Mouse (Mus musculus) embryonic facial prominence, embryonic 15.5 days (tissue): ENCODE measurements at regions not wholly inside any gene's neighbourhood (a gene's known extent, or its start where the extent isn't known, plus 50 kb on each side); places are given as distances from the start of the nearest gene placed in this dataset.
A peak's percentile ranks its signal among the peaks of the same experiment; 100 is the strongest.

Source experiments
- ATAC-seq: fragments of 200-750 bp; cut with Nextera tagmentation; 2 replicates; pipeline ENCODE4 v1.8.0; 2017; ENCODE audit warnings: low read depth, moderate TSS enrichment; ENCODE audit not compliant: insufficient number of reproducible peaks, low FRiP score, low TSS enrichment
- H3K27ac ChIP-seq: fragments of 300-500 bp; sonication (generic); replicated peaks from 2 replicates; pipeline ENCODE4 v1.5.1; 2015; ENCODE audit warnings: mild to moderate bottlenecking, inconsistent platforms
- H3K27me3 ChIP-seq: fragments of 300-500 bp; sonication (generic); 2 replicates; pipeline ENCODE4 v1.6.1; 2015; ENCODE audit warnings: inconsistent platforms
- H3K36me3 ChIP-seq: fragments of 300-500 bp; sonication (generic); 2 replicates; pipeline ENCODE4 v1.6.1; 2015; ENCODE audit warnings: mild to moderate bottlenecking, inconsistent platforms
- H3K4me1 ChIP-seq: fragments of 300-500 bp; sonication (generic); 2 replicates; pipeline ENCODE4 v1.6.1; 2015; ENCODE audit warnings: inconsistent platforms
- H3K4me2 ChIP-seq: fragments of 300-500 bp; sonication (generic); replicated peaks from 2 replicates; pipeline ENCODE4 v1.6.1; 2015; ENCODE audit warnings: mild to moderate bottlenecking, inconsistent platforms
- H3K4me3 ChIP-seq: fragments of 300-500 bp; sonication (generic); replicated peaks from 2 replicates; pipeline ENCODE4 v1.5.1; 2015; ENCODE audit warnings: mild to moderate bottlenecking, inconsistent platforms
- H3K9ac ChIP-seq: fragments of 300-500 bp; sonication (generic); 2 replicates; pipeline ENCODE4 v1.6.1; 2015; ENCODE audit warnings: inconsistent platforms
- H3K9me3 ChIP-seq: fragments of 300-500 bp; sonication (generic); replicated peaks from 2 replicates; pipeline ENCODE4 v1.6.1; 2016; ENCODE audit warnings: inconsistent platforms
- WGBS: fragments of 180-500 bp; shearing (Covaris S2); methylation state at CpG from one replicate; pipeline ENCODE4 v1.1.7; 2015; 5-methylcytosine and 5-hydroxymethylcytosine counted together

GRCm38 (mm10) chr3:53393945-53394344 lies 69.2 kb downstream of the Nhlrc3 start:
- H3K4me3 ChIP-seq, result no peak overlapping the region
- no peaks in the 10 kb centered on the region for H3K9me3 ChIP-seq
- no peak overlapping the region for H3K4me2 ChIP-seq
- H3K27me3 ChIP-seq, result no peaks in the 10 kb centered on the region
- H3K36me3 ChIP-seq, result no peaks in the 10 kb centered on the region
- H3K4me1 ChIP-seq, result no peaks in the 10 kb centered on the region
- WGBS, result 40% methylated on average over 7 of the region's 7 CpGs
- H3K9ac ChIP-seq, result no peak overlapping the region
- no peak for ATAC-seq
- H3K27ac ChIP-seq, result no peak overlapping the region

- Histone ChIP-seq H3K9me3 (no peaks in the 10 kb centered on the region), H3K9ac (no peak overlapping the region), H3K27me3 (peaks cover 3% of the 10 kb centered on the region; the same call in 1 of the 2 replicates), H3K36me3 (no peaks in the 10 kb centered on the region), H3K4me2 (no peak overlapping the region), H3K4me3 (no peak overlapping the region), H3K4me1 (no peaks in the 10 kb centered on the region), H3K27ac (no peak overlapping the region)
- no peak for ATAC-seq
- WGBS, result 63% methylated on average over 14 of the region's 14 CpGs
These were observed 81.2 kb downstream of the Nhlrc3 start for GRCm38 (mm10) chr3:53381704-53382581.

- H3K4me2 ChIP-seq, result no peak overlapping the region
- WGBS, result 49% methylated on average over 4 of the region's 4 CpGs
These were observed 83.5 kb downstream of the Nhlrc3 start for GRCm38 (mm10) chr3:53379519-53380181.

GRCm38 (mm10) chr3:53376864-53377447 lies 86.2 kb downstream of the Nhlrc3 start:
- Histone ChIP-seq H3K36me3 (no peaks in the 10 kb centered on the region), H3K27ac (no peak overlapping the region), H3K27me3 (peaks cover 3% of the 10 kb centered on the region; the same call in 1 of the 2 replicates), H3K4me1 (peaks cover 6% of the 10 kb centered on the region; the same call in 1 of the 2 replicates), H3K9me3 (no peaks in the 10 kb centered on the region), H3K4me2 (no peak overlapping the region), H3K4me3 (no peak overlapping the region), H3K9ac (no peak overlapping the region)
- WGBS, result 74% methylated on average over 3 of the region's 3 CpGs
- no peak for ATAC-seq

More at GRCm38 (mm10) chr3:53379519-53380181, 83.5 kb downstream of the Nhlrc3 start:
- no peak overlapping the region for H3K4me3 ChIP-seq
- no peak for ATAC-seq
- no peak overlapping the region for H3K27ac ChIP-seq
- no peaks in the 10 kb centered on the region for H3K36me3 ChIP-seq
- H3K9me3 ChIP-seq, result no peaks in the 10 kb centered on the region
- H3K4me1 ChIP-seq, result no peaks in the 10 kb centered on the region
- H3K27me3 ChIP-seq, result peaks cover 3% of the 10 kb centered on the region; the same call in 1 of the 2 replicates
- no peak overlapping the region for H3K9ac ChIP-seq

GRCm38 (mm10) chr3:53372887-53373286 lies 90.2 kb downstream of the Nhlrc3 start:
- Histone ChIP-seq H3K4me3 (no peak overlapping the region), H3K4me2 (no peak overlapping the region), H3K27me3 (no peaks in the 10 kb centered on the region; the same call in 1 of the 2 replicates), H3K27ac (no peak overlapping the region), H3K36me3 (no peaks in the 10 kb centered on the region), H3K9me3 (0 out of 2 replicates have a peak, but pooled peaks cover 4% of the 10 kb centered on the region), H3K9ac (no peak overlapping the region), H3K4me1 (peaks cover 8% of the 10 kb centered on the region; the same call in 1 of the 2 replicates)
- ATAC-seq, result 0 out of 2 replicates have a peak, but pooled peaks have one; percentile 39
- WGBS, result 51% methylated on average over 7 of the region's 7 CpGs

- no peak overlapping the region for H3K4me2 ChIP-seq
- no peak overlapping the region for H3K4me3 ChIP-seq
- H3K9me3 ChIP-seq, result 0 out of 2 replicates have a peak, but pooled peaks cover 4% of the 10 kb centered on the region
- H3K27me3 ChIP-seq, result no peaks in the 10 kb centered on the region
- H3K4me1 ChIP-seq, result peaks cover 8% of the 10 kb centered on the region; the same call in 1 of the 2 replicates
- no peak overlapping the region for H3K27ac ChIP-seq
- ATAC-seq, result no peak
- 60% methylated on average over 7 of the region's 7 CpGs for WGBS
- H3K9ac ChIP-seq, result no peak overlapping the region
- H3K36me3 ChIP-seq, result no peaks in the 10 kb centered on the region
These were observed 91.2 kb downstream of the Nhlrc3 start for GRCm38 (mm10) chr3:53371910-53372309.

- Histone ChIP-seq H3K4me1 (no peaks in the 10 kb centered on the region), H3K9ac (no peak overlapping the region), H3K27me3 (peaks cover 3% of the 10 kb centered on the region; the same call in 1 of the 2 replicates), H3K36me3 (no peaks in the 10 kb centered on the region), H3K4me2 (no peak overlapping the region), H3K9me3 (0 out of 2 replicates have a peak, but pooled peaks cover 4% of the 10 kb centered on the region), H3K4me3 (no peak overlapping the region), H3K27ac (no peak overlapping the region)
- ATAC-seq, result no peak
- WGBS, result 86% methylated on average over 4 of the region's 4 CpGs
These were observed 101.9 kb downstream of the Nhlrc3 start for GRCm38 (mm10) chr3:53361202-53361601.

GRCm38 (mm10) chr3:53353693-53354092 lies 109.4 kb downstream of the Nhlrc3 start:
- H3K36me3 ChIP-seq, result no peaks in the 10 kb centered on the region
- peaks cover 12% of the 10 kb centered on the region for H3K4me1 ChIP-seq
- peaks cover 8% of the 10 kb centered on the region; the same call in 1 of the 2 replicates for H3K27me3 ChIP-seq
- H3K9ac ChIP-seq, result no peak overlapping the region
- peak overlapping the region; percentile 70 for H3K27ac ChIP-seq
- H3K4me2 ChIP-seq, result no peak overlapping the region
- peak; percentile 80 for ATAC-seq
- H3K9me3 ChIP-seq, result 0 out of 2 replicates have a peak, but pooled peaks cover 4% of the 10 kb centered on the region
- 21% methylated on average over 8 of the region's 8 CpGs for WGBS
- no peak overlapping the region for H3K4me3 ChIP-seq

GRCm38 (mm10) chr3:53353282-53353681 lies 109.8 kb downstream of the Nhlrc3 start:
- 0 out of 2 replicates have a peak, but pooled peaks cover 4% of the 10 kb centered on the region for H3K9me3 ChIP-seq
- peak; percentile 65 for ATAC-seq
- H3K9ac ChIP-seq, result no peak overlapping the region
- H3K4me3 ChIP-seq, result no peak overlapping the region
- H3K27ac ChIP-seq, result peak overlapping the region; percentile 70
- no peaks in the 10 kb centered on the region for H3K36me3 ChIP-seq
- WGBS, result 35% methylated on average over 7 of the region's 7 CpGs
- peaks cover 12% of the 10 kb centered on the region for H3K4me1 ChIP-seq
- peaks cover 8% of the 10 kb centered on the region; the same call in 1 of the 2 replicates for H3K27me3 ChIP-seq
- H3K4me2 ChIP-seq, result no peak overlapping the region

- ATAC-seq, result no peak
- Histone ChIP-seq H3K36me3 (no peaks in the 10 kb centered on the region), H3K27ac (no peak overlapping the region), H3K9ac (no peak overlapping the region), H3K4me2 (no peak overlapping the region), H3K4me1 (no peaks in the 10 kb centered on the region), H3K27me3 (peaks cover 8% of the 10 kb centered on the region), H3K9me3 (no peaks in the 10 kb centered on the region), H3K4me3 (no peak overlapping the region)
- WGBS, result 56% methylated on average over 6 of the region's 6 CpGs
These were observed 119.5 kb downstream of the Nhlrc3 start for GRCm38 (mm10) chr3:53343638-53344037.
